Mouse (Mus musculus): Measurements from ENCODE around the gene Rtn2. TPM values are rescaled to one million over a fixed set of nuclear protein-coding genes. Genes with fewer than 3 reads are reported as not detected.

Gene Rtn2
- 0.15 to 0.27 TPM in 2 of 4 replicates, not detected in the others for total RNA-seq (2023)

DNA sequence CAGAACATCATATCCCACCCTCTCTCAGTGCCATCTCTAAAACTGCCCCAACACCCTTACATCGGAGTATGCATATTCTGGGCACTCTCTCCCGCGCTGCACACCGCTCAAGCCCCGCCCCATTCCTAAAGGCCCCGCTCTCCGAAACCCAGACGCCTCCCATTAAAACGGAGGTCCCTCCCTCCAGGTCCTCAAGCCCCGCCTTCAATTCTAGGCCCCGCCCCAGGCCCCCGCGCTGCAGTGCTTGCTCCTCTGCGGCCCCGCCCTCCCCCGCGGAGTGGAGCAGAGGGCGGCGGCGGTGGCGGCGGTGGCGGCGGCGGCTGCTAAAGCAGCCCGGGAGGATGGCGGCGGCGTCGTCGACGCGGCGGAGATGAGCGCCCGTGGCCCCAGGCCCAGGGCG, at the start of gene Rtn2:
Gene Rtn2 (plus strand): TSS at position 240 of the 400 bp plus-strand sequence.

DNA sequence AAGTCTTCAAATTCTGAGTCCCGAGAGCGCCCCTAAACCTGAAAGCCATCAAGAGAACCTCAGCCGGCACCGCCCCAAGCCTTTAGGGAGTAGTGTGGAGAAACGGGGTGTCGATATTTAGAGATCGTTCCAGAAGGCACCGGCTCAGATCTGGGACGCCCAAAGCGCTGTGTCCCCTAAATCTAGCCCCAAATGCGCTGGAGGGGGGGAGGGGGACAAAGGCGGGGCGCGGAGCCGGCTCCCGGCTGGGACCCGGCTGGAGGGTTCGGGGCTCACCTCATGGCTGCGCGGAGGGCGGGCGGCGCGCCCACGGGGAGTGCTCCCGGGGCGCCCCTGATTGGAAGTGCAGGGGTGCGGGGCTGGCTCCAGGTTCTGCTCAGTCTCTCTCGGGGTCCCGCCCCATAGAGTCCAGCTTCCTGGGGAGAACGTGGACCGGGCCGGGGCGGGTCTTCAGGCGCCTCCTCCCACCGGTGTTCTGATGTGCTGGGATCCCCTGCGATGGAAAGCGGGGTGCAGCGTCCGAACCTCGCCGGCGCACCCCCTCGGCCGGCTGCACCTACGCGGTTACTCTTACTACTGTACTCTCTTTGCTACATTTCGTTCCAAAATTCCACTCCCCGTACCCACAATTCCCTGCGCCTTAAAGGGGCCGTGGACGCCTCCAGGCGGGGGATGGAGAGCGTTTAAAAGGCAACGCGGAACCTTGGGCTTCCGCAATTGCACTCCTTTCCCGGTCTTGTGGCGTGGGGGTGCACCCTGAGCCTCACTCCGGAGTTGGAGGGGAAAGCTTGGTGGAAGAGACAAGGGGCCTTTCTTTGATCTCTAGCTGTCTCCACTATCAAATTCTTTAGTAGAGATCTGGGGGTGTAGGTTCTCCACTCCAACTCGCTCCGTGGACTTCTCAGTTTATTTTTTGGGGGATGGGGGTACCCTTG, 10.9 kb upstream of the Rtn2 start, which contains the start of gene Vasp:
Gene Vasp (minus strand): TSS at position 580 of the 935 bp plus-strand sequence.

DNA sequence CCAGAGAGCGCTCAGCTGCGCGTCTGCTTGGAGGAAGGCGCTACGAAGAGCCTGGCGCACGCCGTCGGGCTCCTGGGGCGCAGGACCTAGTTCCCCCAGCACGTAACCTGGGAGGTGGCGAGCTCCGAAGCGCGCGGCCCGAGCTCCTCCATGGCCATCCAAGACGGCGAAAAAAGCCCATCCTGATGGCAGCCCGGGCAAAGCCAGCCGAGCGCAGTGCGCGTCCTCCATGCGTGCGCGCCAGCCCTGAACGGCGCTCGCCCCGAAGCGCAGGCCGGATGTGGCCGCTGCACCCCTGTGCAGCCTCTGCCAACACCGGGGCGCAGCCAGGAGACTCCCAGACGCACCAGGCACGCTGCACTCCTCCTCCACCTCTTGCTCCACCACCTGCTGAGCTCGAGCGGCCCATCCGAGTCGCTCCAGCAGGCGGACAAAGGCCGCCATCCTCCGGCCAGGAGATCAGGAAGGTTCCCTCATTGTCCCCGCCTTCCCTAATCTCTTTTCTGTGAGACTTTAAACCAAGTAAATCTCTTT, 2.8 kb upstream of the Rtn2 start, which contains the start of gene Ppm1n:
Gene Ppm1n (minus strand): TSS at position 484 of the 534 bp plus-strand sequence.

DNA sequence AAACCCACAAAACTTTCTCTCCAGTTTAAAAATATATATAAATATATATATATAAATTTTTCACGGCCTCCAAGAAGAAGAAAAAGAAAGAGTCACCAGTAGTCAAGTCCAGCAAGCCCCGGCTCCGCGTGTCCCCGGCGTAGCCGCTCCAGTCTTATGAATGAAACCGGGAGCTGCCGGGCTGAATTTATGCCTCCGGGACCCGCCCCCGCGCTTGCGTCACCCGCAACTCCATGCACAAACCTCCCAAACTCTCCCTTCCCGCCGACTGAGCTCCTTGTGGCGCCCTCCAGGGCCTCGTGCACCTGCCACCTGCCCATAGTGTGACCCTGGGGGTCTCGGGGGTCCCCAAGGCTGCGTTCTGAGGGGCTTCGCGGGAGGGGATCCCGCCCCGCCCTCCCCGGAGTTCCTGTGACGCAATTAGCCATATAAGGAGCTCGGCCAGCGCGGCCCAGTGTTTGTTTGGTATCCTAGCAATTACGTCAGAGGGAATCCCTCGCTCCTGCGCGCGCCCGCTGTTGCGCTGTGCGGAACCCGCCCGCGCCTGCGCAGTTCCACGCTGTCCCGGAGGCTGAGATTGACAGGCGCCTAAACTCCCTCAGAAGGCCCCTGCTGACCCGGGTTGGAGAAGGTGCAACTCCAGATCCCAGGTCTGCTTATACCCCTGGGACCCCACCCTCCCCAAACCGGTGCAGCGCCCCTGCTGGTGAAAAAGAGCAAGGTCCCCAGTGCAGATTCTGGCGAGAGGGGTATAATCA, 27.6 kb downstream of the Rtn2 start, which contains the start of gene Fosb:
Gene Fosb (minus strand): TSS at position 168 of the 758 bp plus-strand sequence.

DNA sequence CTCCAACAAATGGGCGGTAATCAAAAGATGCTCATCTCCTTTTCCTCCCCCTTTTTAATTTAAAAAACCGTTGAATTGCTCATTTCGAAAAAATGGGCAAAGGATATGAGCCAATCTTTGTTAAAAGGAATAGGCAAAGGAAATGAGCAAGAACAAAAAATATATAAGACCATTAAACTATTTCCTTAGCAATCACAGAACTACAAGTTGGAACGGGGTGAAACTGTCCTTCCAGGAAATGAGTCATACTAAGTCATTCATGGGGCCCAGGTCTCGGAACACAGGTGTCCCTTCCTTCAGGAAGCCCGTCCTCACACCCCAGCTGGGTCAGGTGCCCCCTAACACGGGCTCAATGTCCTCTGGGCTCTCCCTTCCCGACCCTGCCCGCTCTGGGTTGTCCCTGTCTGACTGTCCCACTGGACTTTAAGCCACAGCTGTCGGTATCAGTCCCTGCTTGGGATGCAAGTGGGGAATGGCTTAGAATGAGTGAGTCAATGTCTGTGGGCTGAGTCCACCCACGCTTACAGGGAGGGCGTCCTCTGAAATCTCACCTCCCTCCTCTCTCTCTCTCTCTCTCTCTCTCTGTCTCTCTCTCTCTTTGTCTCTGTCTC, 61.9 kb downstream of the Rtn2 start, which contains the start of gene Ercc1:
Gene Ercc1 (plus strand): TSS at position 542 of the 611 bp plus-strand sequence.

Other genes with a start within 250 kb of the Rtn2 start
- 0.39 TPM in 1 of 4 replicates, not detected in the others for gene Rsph6a, start 227.9 kb upstream of the Rtn2 start, total RNA-seq (2023)
- gene Dmwd, start 206.4 kb upstream of the Rtn2 start, total RNA-seq (2023), result 17.3 to 21.6 TPM (median 19.2 TPM) in 4 replicates
- 12.4 to 18.4 TPM (median 13.1 TPM) in 4 replicates for gene Dmpk, start 198.8 kb upstream of the Rtn2 start, total RNA-seq (2023)
- 0.24 to 0.69 TPM (median 0.42 TPM) in 4 replicates for gene Six5, start 188.0 kb upstream of the Rtn2 start, total RNA-seq (2023)
- not detected in 4 replicates for gene Gm4969, start 164.3 kb upstream of the Rtn2 start, total RNA-seq (2023)
- 20.6 to 21.9 TPM (median 21.4 TPM) in 4 replicates for gene Fbxo46, start 162.8 kb upstream of the Rtn2 start, total RNA-seq (2023)
- gene Qpctl, start 133.3 kb upstream of the Rtn2 start, total RNA-seq (2023), result 9.9 to 12.7 TPM (median 10.7 TPM) in 4 replicates
- gene Snrpd2, start 132.9 kb upstream of the Rtn2 start, total RNA-seq (2023), result 86.8 to 98.6 TPM (median 92.5 TPM) in 4 replicates
- not detected in 4 replicates for gene Gipr, start 116.5 kb upstream of the Rtn2 start, total RNA-seq (2023)
- 19.1 to 28.1 TPM (median 21.6 TPM) in 4 replicates for gene Eml2, start 106.2 kb upstream of the Rtn2 start, total RNA-seq (2023)
- not detected in 4 replicates for gene Gpr4, start 70.1 kb upstream of the Rtn2 start, total RNA-seq (2023)
- gene Opa3, start 54.3 kb upstream of the Rtn2 start, total RNA-seq (2023), result 52.4 to 62.7 TPM (median 54.4 TPM) in 4 replicates
- gene Vasp, start 10.8 kb upstream of the Rtn2 start, total RNA-seq (2023), result 346 to 371 TPM (median 369 TPM) in 4 replicates
- gene Ppm1n, start 2.6 kb upstream of the Rtn2 start, total RNA-seq (2023), result not detected in 4 replicates
- 2,427 to 3,505 TPM (median 2,938 TPM) in 4 replicates for gene Fosb, start 27.4 kb downstream of the Rtn2 start, total RNA-seq (2023)
- gene Ercc1, start 62.2 kb downstream of the Rtn2 start, total RNA-seq (2023), result 59.1 to 71.4 TPM (median 68.3 TPM) in 4 replicates
- gene Cd3eap, start 76.9 kb downstream of the Rtn2 start, total RNA-seq (2023), result 4.3 to 7.0 TPM (median 5.9 TPM) in 4 replicates
- gene Ppp1r13l, start 77.1 kb downstream of the Rtn2 start, total RNA-seq (2023), result 0.63 to 2.7 TPM (median 1.5 TPM) in 4 replicates
- gene Ercc2, start 99.4 kb downstream of the Rtn2 start, total RNA-seq (2023), result 68.9 to 74.8 TPM (median 72.8 TPM) in 4 replicates
- 0.60 to 1.2 TPM (median 0.86 TPM) in 4 replicates for gene Klc3, start 121.5 kb downstream of the Rtn2 start, total RNA-seq (2023)
- gene Ckm, start 122.2 kb downstream of the Rtn2 start, total RNA-seq (2023), result 0.97 TPM in 1 of 4 replicates, not detected in the others
- 26.4 to 33.1 TPM (median 28.6 TPM) in 4 replicates for gene Mark4, start 176.2 kb downstream of the Rtn2 start, total RNA-seq (2023)
- not detected in 4 replicates for gene Exoc3l2, start 180.7 kb downstream of the Rtn2 start, total RNA-seq (2023)
- gene Bloc1s3, start 225.7 kb downstream of the Rtn2 start, total RNA-seq (2023), result 3.1 to 5.3 TPM (median 4.6 TPM) in 4 replicates
- 27.9 to 35.9 TPM (median 30.9 TPM) in 4 replicates for gene Trappc6a, start 225.8 kb downstream of the Rtn2 start, total RNA-seq (2023)
- gene Nkpd1, start 235.2 kb downstream of the Rtn2 start, total RNA-seq (2023), result 0.31 to 0.78 TPM (median 0.53 TPM) in 4 replicates

Measured in B cell, adult 62 days (primary cell).